Mouse (Mus musculus): ENCODE results near the gene Rbm26. TPM values are rescaled to one million over a fixed set of nuclear protein-coding genes. Genes with fewer than 3 reads are reported as not detected.

Rbm26 gene
- total RNA-seq, 2 experiments from 2014 or later, result 40.3 to 47.3 TPM

DNA sequence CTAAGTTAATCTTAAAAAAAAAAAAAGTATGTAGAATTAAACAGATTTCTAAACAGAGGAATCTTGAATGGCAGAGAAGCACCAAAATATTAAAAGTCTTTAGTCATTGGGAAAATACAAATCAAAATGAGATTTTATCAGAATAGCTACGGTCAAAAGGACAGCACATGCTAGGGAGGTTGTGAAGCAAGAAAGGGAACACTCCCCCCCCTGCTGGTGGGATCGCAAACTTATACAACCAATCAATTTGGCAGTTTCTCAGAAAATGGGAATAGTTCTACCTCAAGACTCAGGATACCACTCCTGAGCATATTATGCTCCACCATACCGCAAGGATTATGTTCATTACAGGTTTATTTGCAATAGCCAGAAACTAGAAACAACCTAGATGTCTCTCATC, 80.9 kb downstream of the Rbm26 start:
- DNase-seq (ENCODE audit: low spot score in 2 of 2), result no peak

DNA sequence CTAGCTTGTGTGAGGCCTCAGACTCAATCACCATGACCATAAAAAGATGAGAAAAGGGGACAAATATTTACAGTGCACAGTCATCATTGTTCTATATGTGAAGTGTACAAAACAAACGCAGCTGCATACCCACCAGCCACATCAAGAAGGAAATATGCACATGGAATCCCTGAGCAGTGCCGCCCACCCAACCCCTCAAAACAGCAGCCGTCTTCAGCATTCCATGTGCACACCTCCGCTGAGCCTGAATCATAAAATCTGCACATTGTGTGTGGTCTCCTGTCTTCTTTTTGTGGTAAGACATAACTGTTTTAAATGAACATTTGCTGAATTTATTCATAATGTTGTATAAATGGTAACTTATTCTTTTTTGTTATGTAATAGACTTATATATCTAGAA, 90.1 kb downstream of the Rbm26 start:
- no peak for DNase-seq (ENCODE audit: low spot score in 2 of 2)

DNA sequence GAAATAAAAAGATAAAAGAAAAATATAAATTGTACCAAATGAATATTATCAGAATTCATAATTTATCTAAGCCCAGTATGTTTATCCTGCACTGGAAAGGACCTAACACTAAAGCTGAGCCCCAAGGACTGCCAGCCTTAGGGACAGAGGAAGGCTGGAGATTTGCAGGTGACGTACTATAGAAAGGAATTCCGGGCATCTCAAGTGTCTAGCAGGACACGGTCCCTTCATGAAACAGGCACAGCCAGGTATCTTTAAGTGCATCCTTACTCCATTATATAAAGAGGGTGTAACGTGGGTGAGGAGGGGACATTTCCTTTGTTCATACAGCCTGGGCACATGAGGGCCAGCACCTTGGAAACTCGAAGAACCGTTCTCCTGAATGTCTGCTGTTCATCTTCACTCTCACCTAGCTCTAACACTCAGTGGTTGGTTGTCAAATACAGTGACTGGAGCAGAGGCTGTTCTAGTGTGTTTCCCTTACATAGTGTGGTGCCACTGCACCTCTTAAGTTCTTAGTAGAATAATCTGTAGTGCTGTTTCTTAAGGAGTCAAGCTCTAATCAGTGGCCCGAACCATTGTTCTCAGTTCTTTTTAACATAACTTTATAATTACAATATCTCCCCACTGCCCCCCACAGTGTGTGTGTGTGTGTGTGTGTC, 91.7 kb downstream of the Rbm26 start:
- DNase-seq (ENCODE audit: low spot score in 2 of 2), result no peak

DNA sequence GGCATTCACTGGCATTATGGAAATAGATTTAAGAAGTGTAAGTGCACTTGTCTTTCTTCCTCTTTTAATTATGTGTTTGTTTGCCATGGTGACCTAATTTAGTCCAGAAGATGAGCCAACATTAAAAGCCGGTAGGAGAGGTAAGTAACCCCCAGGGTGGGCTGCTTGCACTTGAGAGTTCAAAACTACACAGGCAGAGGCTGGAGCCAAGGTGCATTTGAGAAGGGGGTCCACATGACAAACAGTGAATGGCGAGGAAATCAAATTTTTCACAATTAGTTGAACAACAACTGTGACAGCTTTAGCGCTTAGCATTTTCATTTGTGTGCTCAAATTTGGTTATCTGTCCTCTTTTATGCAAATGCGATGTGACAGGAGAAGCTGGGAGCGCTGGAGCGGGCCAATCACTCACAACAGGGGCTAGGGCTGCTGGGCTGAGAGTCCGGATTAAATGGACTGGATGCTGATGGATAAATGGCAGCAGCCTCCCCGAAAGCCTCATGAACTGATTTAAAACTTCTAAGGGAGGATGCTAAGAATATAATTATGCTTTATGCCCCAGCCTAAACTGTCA, 92.3 kb downstream of the Rbm26 start:
- DNase-seq (ENCODE audit: low spot score in 2 of 2), result no peak

DNA sequence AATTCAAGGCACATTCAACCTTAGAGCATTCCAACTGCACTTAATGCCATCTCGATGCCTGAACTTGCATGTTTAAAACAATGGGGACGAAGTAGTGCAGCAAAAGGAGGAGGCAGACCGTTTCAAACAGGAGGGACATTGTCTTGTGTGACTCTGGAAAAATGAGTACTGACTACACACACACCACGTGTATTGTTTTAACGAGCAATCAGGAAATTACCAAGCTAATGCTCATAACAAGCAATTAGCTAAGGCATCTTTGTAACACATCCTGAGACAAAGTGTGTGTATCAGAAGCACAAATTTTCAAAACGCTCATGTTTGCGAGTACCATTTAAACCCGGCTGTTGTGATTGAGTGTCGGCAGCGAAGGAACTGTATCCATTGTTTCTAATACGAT, 93.0 kb downstream of the Rbm26 start:
- no peak for DNase-seq (ENCODE audit: low spot score in 2 of 2)

DNA sequence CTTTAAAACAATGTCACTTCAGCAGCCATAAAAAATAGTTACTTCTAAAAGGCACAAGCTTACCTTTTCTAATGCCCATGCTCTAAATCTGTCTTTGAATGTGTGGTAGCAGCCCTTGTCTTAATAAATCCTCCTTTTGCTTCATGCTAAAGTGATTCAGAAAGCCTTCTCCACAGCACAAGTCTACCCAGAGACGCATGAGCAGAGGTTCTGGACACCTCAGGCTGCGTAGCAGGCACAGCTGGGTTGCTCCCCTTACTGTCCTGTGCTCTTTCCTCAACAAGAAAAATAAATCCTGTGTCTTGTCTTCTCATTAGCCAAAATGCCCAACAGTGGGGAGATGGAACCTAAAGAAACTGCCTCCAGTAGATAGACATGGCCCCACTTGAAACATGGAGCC, 102.4 kb downstream of the Rbm26 start:
- no peak for DNase-seq (ENCODE audit: low spot score in 2 of 2)

DNA sequence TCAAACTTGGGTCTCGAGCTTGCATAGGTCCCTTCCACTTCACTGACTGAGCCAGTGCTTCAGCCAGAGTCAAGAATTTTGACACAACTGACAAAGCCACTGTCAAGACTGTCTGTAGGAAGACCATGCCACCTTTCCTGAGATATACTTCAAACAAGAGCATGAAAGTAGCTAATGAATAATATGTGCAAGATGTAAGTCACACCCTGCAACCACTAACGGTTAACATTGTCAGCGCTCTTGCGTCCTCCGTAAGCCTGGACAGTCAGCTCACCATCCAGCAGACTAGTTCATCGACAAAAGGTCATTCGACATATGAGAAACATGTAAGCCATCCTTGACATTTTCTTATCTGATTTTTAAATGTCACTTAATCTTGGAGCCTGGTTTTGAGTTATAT, 102.8 kb downstream of the Rbm26 start:
- DNase-seq (ENCODE audit: low spot score in 2 of 2), result no peak

DNA sequence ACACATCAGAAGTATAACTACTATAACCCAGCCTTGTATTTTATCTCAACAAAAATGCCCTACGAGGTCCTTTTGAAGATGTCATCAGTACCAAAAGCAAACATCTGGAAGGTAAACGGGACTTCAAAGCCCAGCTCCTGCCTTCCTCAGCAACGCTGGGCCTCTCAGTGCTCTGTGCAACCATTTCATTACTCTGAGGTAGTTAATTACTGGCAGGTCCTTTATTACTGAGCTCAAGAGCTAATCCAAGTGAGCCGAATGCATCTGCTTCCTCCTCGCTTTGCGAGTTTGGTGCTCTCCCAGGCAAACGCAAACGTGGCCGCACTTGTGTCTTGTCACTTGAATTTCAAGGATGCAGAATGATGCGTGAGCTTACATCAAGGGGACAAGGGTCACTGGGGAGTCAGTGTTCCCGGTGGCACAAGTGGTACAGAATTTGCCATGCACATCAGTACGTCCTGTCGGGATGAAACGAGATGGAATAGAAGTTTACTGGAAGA, 106.1 kb downstream of the Rbm26 start:
- DNase-seq (ENCODE audit: low spot score in 2 of 2), result no peak

DNA sequence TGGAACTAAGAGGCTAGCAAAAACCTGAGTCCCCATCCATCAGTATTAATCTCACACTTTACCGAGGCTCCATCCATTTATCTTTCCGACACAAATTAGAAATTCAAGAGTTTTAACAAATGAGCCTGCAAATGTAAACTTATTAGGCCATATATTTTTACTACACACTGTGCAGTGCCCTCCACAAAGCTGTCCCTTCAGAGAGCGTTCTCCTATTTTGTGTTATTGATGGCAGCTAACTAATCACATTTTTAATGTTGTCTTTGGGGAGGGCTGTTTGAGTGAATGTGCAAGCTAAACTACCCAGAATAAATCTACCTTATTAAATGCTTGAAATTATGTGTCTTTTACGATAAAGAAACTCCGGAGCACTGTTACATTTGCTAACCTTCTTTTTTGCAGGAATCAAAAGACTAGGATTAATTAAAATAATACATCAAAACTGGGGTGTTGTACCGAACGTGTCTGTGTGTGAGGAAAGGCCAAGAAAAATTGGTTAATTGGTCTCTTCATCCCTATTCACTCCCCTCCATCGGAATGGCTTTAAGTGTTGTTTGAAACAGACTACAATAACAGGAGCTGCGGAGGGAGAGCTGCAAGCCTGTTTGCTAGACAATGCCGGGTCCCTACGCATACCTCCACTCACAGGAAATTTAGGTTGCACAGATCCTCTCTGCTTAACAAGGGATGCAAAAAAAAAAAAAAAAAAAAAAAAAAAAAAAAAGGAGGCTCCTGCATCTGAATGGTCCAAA, 106.7 kb downstream of the Rbm26 start:
- no peak for DNase-seq (ENCODE audit: low spot score in 2 of 2)

DNA sequence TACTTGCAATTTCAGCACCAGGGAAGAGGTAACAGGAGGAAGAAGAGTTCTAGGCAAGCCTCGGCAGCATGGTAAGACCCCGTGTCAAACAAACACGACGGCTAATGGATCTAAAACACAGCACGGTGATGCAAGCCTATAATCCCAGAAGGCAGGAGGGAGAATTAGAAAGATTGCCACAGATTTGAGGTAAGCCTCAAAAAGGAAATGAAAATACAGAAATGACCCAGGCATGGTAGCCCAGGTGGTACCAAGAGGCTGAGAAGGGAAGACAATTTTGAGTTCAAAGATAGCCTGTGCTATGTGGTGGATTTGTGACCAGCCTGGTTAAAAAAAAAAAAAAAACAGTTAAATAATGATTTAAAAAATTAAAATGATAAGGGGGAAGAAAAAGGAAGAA, 109.1 kb downstream of the Rbm26 start:
- DNase-seq (ENCODE audit: low spot score in 2 of 2), result no peak

DNA sequence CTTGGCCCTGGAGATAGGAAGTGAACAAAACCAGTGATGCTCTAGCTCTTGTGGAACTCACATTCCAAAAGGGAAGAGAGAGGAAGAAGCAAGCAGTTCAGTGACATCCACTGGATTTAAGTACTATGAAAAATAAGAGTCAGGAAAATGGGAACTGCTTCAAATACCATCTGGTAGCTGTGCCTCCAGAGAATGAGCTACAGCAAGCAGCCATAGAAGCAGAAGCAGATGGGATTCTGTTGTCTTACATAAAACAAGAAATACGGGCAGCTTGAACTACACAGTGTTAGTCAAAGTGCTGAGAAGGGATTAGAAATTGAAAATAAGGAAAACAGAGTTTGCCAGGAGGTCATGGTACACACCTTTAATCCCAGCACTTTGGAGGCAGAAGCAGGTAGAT, 112.9 kb downstream of the Rbm26 start:
- no peak for DNase-seq (ENCODE audit: low spot score in 2 of 2)

DNA sequence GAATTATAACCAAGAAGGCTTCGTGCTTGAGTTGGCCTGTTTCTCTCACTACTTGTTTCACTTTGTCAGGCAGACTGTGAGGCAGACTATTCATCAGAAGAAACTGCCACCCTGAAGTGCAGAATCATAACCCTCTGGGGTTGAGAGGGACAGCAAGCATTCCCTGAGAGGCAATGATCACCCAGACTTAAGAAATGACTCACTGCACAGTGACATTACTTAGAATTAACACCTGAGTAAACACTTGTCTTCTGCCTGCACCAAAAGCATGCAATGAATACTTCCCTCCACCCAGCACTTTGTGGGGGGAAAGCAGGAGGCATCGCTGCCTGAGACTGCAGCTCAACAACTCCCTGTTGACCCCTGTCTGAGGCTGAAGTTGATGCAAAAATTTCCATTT, 115.9 kb downstream of the Rbm26 start:
- DNase-seq (ENCODE audit: low spot score in 2 of 2), result no peak

DNA sequence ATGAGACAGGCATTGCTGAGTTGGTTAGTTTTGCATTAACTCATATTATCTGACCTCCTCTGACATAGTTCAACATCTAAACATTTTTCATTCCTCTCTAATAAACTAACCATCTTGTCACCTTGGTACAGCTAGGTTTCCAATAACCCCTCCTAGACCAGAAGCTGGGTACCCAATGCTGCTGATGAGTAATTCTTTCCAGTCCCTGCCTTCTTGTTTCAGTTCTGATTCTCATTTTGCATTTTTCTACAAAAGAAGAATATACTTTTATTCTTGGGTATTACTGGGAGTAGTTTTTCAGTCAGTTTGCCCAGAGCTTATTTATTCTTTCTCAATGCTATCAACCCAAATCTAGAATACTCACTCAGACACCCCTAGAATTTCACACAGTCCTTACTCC, 119.2 kb downstream of the Rbm26 start:
- no peak for DNase-seq (ENCODE audit: low spot score in 2 of 2)

Other genes starting within 250 kb of the Rbm26 start
- gene Ndfip2, start 81.2 kb upstream of the Rbm26 start, total RNA-seq (2021), result 10 to 100 TPM; 25.0 to 27.2 TPM